Mouse (Mus musculus) C2C12 (cell line): ENCODE data around the gene Hydin. TPM values are rescaled to one million over a fixed set of nuclear protein-coding genes. Genes with fewer than 3 reads are reported as not detected.
"Not testable (repeated sequence)": the region's sequence is repeated elsewhere in the genome, so short reads cannot be mapped to it uniquely, and the experiment has no call there.

Source experiments
- H3K27me3 ChIP-seq: one replicate; pipeline ENCODE4 v1.6.1; 2011; ENCODE audit not compliant: control insufficient read depth, insufficient read depth, insufficient read length
- H3K36me3 ChIP-seq: one replicate; pipeline ENCODE4 v1.6.1; 2011; ENCODE audit not compliant: control insufficient read depth, insufficient read depth
- H3K4me3 ChIP-seq: one replicate; pipeline ENCODE4 v1.5.1; 2011; ENCODE audit warnings: mild to moderate bottlenecking, control low read depth; ENCODE audit not compliant: poor library complexity, insufficient read depth, severe bottlenecking
- H3K79me2 ChIP-seq: one replicate; pipeline ENCODE4 v1.6.1; 2011; ENCODE audit not compliant: control insufficient read depth, insufficient read depth
- H3K79me3 ChIP-seq: one replicate; pipeline ENCODE4 v1.6.1; 2011; ENCODE audit warnings: low read depth, control low read depth
- H3ac ChIP-seq: one replicate; pipeline ENCODE3; 2011; ENCODE audit warnings: low read depth; ENCODE audit not compliant: control insufficient read depth, insufficient read length
- CEBPB ChIP-seq: IDR thresholded peaks from one replicate; pipeline ENCODE4 v1.6.1; 2011; ENCODE audit warnings: low read depth, mild to moderate bottlenecking, control low read depth, moderate library complexity
- CTCF ChIP-seq: IDR thresholded peaks from one replicate; pipeline ENCODE4 v1.5.1; 2011; ENCODE audit not compliant: control insufficient read depth, insufficient read depth, insufficient read length
- FOSL1 ChIP-seq: IDR thresholded peaks from one replicate; pipeline ENCODE4 v1.8.0; 2011; ENCODE audit warnings: mild to moderate bottlenecking, low read length; ENCODE audit not compliant: poor library complexity, insufficient read depth, severe bottlenecking
- MAX ChIP-seq: IDR thresholded peaks from one replicate; pipeline ENCODE4 v1.6.1; 2011; ENCODE audit warnings: mild to moderate bottlenecking, control low read depth
- MYOD1 ChIP-seq: IDR thresholded peaks from one replicate; pipeline ENCODE4 v1.6.1; 2011; ENCODE audit warnings: low read depth; ENCODE audit not compliant: control insufficient read depth, insufficient read length
- MYOG ChIP-seq: IDR thresholded peaks from one replicate; pipeline ENCODE4 v1.6.1; 2011; ENCODE audit not compliant: control insufficient read depth, insufficient read length; ENCODE audit errors: extremely low read depth
- USF1 ChIP-seq: IDR thresholded peaks from one replicate; pipeline ENCODE4 v1.6.1; 2011; ENCODE audit warnings: low read depth, mild to moderate bottlenecking, control low read depth, moderate library complexity
- polyA plus RNA-seq: library from polyadenylated mRNA; unstranded; fragments of >200 nt; fragmentation: generic; extraction: Trizol; gene quantifications from one replicate; pipeline ENCODE4 v1.2.1, GENCODE M21; 2012; ENCODE audit warnings: missing spikeins

The Hydin gene
- polyA plus RNA-seq, 1 experiment, result 0.01 TPM

DNA sequence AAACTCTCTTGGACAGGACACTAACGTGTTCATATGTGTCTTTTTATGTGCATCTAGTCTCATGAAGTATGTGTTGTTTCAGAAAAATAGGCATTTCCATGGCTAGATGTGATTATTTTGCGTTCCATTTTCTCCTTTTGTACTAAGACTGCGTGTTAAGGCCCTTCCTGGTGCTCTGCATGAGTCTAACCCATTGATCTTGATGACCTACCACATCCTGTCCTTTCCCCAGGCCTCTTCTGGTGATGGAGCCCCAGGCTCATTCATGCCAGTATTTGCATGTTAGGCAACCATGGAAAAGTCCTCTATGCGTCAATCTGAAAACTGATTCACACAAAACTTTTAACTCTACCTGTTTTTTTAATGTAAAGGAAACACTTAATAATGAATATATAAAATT, 96.2 kb downstream of the Hydin start:
- H3K79me2 ChIP-seq, result no peaks in the 10 kb centered on the region
- H3ac ChIP-seq, result no peak overlapping the region
- H3K27me3 ChIP-seq, result no peaks in the 10 kb centered on the region
- no peaks in the 10 kb centered on the region for H3K36me3 ChIP-seq
- no peaks in the 10 kb centered on the region for H3K79me3 ChIP-seq
- H3K4me3 ChIP-seq, result no peak overlapping the region
- no peak for TF ChIP-seq CEBPB
- no peak for TF ChIP-seq MYOG
- TF ChIP-seq MAX, result no peak
- TF ChIP-seq FOSL1, result no peak
- no peak for TF ChIP-seq USF1
- TF ChIP-seq CTCF, result no peak
- no peak for TF ChIP-seq MYOD1

DNA sequence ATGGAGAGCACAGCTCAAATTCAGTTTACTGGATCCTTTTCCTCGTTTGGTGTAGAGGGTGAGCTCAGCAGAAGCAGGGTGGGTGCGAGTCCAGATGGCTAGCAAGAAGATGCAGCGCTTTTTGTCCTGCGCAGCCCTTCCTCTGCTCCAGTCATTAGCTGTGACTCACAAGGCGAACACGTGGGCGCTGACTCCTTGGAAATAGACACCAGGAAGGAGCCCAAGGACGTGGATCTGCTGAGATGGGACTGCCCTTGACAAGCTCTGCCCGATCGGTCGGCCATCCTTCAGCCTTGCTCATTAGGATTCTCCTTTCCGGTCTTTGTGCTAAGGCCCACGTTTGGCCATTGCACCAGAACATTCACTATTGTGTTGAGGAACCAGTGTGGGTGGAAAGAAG, 106.1 kb downstream of the Hydin start:
- Histone ChIP-seq H3K79me2 (no peaks in the 10 kb centered on the region), H3K79me3 (no peaks in the 10 kb centered on the region), H3K27me3 (no peaks in the 10 kb centered on the region), H3K4me3 (no peak overlapping the region), H3ac (no peak overlapping the region), H3K36me3 (no peaks in the 10 kb centered on the region)
- TF ChIP-seq USF1 (no peak), MYOD1 (no peak), CTCF (no peak), MAX (no peak), FOSL1 (no peak), MYOG (no peak), CEBPB (no peak)

DNA sequence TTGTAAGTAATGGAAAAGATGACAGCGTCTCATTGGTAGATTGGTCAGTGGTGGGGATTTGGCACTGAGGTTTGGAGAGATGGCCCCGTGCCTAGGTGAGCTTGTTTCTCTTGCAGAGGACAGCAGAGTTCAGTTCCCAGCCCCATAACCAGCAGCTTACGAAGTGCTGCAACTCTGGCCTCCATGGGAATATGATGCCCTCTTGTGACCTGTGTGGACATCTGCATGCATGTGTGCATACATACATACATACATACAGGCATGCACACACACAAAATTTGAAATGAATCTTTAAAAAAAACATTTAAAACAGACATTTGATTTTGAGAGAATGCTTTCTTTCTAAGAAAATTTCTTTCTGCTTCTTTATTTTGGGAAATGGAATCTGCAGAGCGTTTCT, 106.9 kb downstream of the Hydin start:
- Histone ChIP-seq H3K79me2 (no peaks in the 10 kb centered on the region), H3ac (no peak overlapping the region), H3K36me3 (no peaks in the 10 kb centered on the region), H3K4me3 (no peak overlapping the region), H3K79me3 (no peaks in the 10 kb centered on the region), H3K27me3 (no peaks in the 10 kb centered on the region)
- TF ChIP-seq MAX, result no peak
- no peak for TF ChIP-seq USF1
- no peak for TF ChIP-seq FOSL1
- no peak for TF ChIP-seq CTCF
- no peak for TF ChIP-seq MYOG
- no peak for TF ChIP-seq CEBPB
- no peak for TF ChIP-seq MYOD1

DNA sequence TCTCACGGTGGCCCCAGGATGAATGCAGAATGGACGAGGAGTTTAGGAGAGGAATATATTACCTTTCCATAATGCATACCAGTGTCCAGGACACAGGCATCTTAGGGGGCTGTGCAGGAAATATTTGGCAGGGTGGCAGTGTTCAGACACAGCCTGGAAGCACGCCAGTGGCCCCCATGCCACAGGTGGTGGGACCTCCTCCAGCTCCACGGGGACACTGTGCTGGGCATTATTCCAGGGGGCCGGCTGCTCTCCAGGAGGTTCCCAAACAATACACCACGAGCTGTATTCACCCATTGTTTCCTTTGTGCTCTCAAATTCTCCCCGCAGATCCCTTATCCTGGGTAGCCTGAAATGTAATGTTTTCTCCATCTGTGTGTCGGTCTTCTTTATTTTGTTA, 116.0 kb downstream of the Hydin start:
- H3ac ChIP-seq, result no peak overlapping the region
- H3K36me3 ChIP-seq, result no peaks in the 10 kb centered on the region
- TF ChIP-seq FOSL1 (no peak), MAX (no peak), MYOG (no peak), MYOD1 (no peak), USF1 (no peak), CTCF (no peak), CEBPB (no peak)
- H3K4me3 ChIP-seq, result no peak overlapping the region
- no peaks in the 10 kb centered on the region for H3K79me3 ChIP-seq
- peaks cover 13% of the 10 kb centered on the region for H3K27me3 ChIP-seq
- H3K79me2 ChIP-seq, result no peaks in the 10 kb centered on the region

DNA sequence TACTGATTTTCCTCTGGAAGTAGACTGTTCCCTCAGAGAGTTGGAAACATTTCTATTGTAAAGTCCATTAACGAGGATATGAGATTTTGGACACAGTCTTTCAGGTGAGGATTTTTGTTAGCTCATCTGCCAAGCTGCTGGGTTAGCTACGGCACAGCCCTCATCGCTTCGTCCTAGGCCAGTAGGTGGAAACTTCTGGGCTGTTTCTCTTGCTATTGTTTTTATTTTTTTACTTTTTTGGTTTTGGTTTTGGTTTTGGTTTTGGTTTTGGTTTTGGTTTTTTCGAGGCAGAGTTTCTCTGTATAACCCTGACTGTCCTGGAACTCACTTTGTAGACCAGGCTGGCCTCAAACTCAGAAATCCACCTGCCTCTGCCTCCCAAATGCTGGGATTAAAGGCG, 117.9 kb downstream of the Hydin start:
- not testable (repeated sequence) for H3K4me3 ChIP-seq
- H3K27me3 ChIP-seq, result peaks cover 13% of the 10 kb centered on the region

DNA sequence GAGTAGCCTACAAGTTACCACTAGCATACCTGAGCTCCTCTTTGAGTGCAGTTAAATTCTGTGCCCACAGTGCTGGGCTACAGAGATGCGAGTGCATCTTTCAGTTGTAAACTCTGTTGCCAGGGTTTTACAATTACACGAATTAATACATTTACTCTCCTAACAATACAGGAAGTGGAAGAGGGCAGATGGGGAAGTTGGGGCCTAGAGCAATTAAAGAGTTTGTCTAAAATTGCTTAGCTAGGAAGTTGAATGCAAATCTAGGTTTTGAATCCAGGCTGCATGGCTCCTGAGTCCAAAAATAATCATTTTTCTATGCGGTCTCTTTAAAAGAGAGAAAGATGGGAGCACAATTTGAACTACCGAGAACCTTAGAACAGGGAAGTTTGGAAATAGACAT, 128.9 kb downstream of the Hydin start:
- TF ChIP-seq MYOG, result no peak
- no peak for TF ChIP-seq MYOD1
- TF ChIP-seq CEBPB, result no peak
- no peak for TF ChIP-seq USF1
- no peak for TF ChIP-seq MAX
- no peak for TF ChIP-seq CTCF
- no peak for TF ChIP-seq FOSL1
- no peaks in the 10 kb centered on the region for H3K27me3 ChIP-seq
- H3K4me3 ChIP-seq, result no peak overlapping the region
- H3K36me3 ChIP-seq, result no peaks in the 10 kb centered on the region
- H3K79me3 ChIP-seq, result no peaks in the 10 kb centered on the region
- H3ac ChIP-seq, result no peak overlapping the region
- H3K79me2 ChIP-seq, result no peaks in the 10 kb centered on the region

More for the DNA sequence above, 117.9 kb downstream of the Hydin start:
- not testable (repeated sequence) for H3K79me2 ChIP-seq, H3ac ChIP-seq, H3K36me3 ChIP-seq, H3K79me3 ChIP-seq
